Mouse (Mus musculus) left cerebral cortex, postnatal 10 days (tissue): ENCODE results near the gene Rbmx2. TPM values are rescaled to one million over a fixed set of nuclear protein-coding genes. Genes with fewer than 3 reads are reported as not detected.

Source experiments
- DNase-seq, 2 experiments: peaks; one replicate each; pipeline ENCODE4 v3.0.0; 2021 to 2022; ENCODE audit warnings: low spot score in 2 of 2, mixed read lengths in 1 of 2; ENCODE audit errors: extremely low spot score in 1 of 2
- intact Hi-C: fragments of 180-260 bp; cut with DNase I; formaldehyde crosslinking; loops from one replicate; pipeline ENCODE4 v1.15.1; 2025
- total RNA-seq, 2 experiments: library from RNA; stranded (reverse); gene quantifications; 2 replicates each; pipeline ENCODE4 v1.2.3; 2021

Gene Rbmx2
- 1 to 10 TPM; 4.9 to 7.9 TPM for total RNA-seq

GRCm38 (mm10) chrX:48694864-48695371, at the start of gene Rbmx2:
Rbmx2 (plus strand) TSS chrX:48695004.
- intact Hi-C loops, result no loop called here
- DNase-seq, result peak; percentile 85 to 93

GRCm38 (mm10) chrX:48666807-48667206, 28.0 kb upstream of the Rbmx2 start:
- no peak for DNase-seq
- intact Hi-C loops, result no loop called here

- intact Hi-C loops, result no loop called here
- DNase-seq, result no peak
Measured at GRCm38 (mm10) chrX:48669588-48669987, 25.2 kb upstream of the Rbmx2 start.

GRCm38 (mm10) chrX:48671714-48672113, 23.1 kb upstream of the Rbmx2 start:
- intact Hi-C loops, result no loop called here
- DNase-seq, result no peak

- intact Hi-C loops, result no loop called here
- peak in 1 of 2 experiments; percentile 17 for DNase-seq
Measured at GRCm38 (mm10) chrX:48674171-48674570, 20.6 kb upstream of the Rbmx2 start, which contains the start of gene Gpr119. Gpr119 (minus strand) TSS chrX:48674478.

GRCm38 (mm10) chrX:48683451-48683850, 11.4 kb upstream of the Rbmx2 start:
- DNase-seq, result peak; percentile 10 to 43
- intact Hi-C loops, result loop anchor here (10.0 kb wide), 1 partner anchor 621 kb away; no protein-coding TSS in a partner anchor

- DNase-seq, result no peak
- intact Hi-C loops, result loop anchor here (10.0 kb wide), 1 partner anchor 621 kb away; no protein-coding TSS in a partner anchor
Measured at GRCm38 (mm10) chrX:48683857-48684256, 10.9 kb upstream of the Rbmx2 start.

GRCm38 (mm10) chrX:48694460-48694859, 344 bp upstream of the Rbmx2 start:
- peak in 1 of 2 experiments; percentile 18 for DNase-seq
- intact Hi-C loops, result no loop called here

GRCm38 (mm10) chrX:48709701-48710100, 14.9 kb downstream of the Rbmx2 start:
- DNase-seq, result no peak
- intact Hi-C loops, result no loop called here

DNA sequence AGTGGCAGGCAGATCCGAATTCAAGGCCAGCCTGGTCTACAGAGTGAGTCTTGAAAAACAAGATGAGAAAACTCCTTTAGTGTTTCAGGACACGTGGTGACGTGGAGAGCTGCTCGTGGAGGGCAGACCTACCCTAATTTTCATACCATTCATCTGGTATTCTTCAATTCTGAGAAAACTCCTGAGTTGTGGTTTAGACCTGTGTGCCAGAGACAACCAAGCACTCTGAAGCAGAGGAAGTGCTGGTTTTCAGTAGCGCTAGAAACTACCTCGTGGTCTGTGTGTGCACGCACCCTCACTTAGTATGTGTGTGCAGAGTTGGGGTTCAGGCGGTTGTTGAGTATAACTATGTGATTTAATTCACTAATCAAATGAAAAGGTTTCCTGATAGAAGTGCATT, 18.0 kb downstream of the Rbmx2 start:
- intact Hi-C loops, result no loop called here
- DNase-seq, result no peak

- intact Hi-C loops, result no loop called here
Measured at GRCm38 (mm10) chrX:48754710-48755283, 60.0 kb downstream of the Rbmx2 start.

More at GRCm38 (mm10) chrX:48754710-48755283, 60.0 kb downstream of the Rbmx2 start:
- DNase-seq, result no peak

Other genes with a start within 250 kb of the Rbmx2 start
- 1 to 10 TPM in 1 of 2 experiments, under 1 TPM in 1; 0.93 to 1.0 TPM for gene Elf4, start 231.9 kb upstream of the Rbmx2 start, total RNA-seq
- 10 to 100 TPM; 24.5 to 24.7 TPM for gene Aifm1, start 181.4 kb upstream of the Rbmx2 start, total RNA-seq
- 10 to 100 TPM; 26.4 to 28.2 TPM for gene Rab33a, start 175.7 kb upstream of the Rbmx2 start, total RNA-seq
- gene Zfp280c, start 100.5 kb upstream of the Rbmx2 start, total RNA-seq, result 10 to 100 TPM; 25.6 to 30.6 TPM
- 10 to 100 TPM; 40.7 to 47.3 TPM for gene Slc25a14, start 71.6 kb upstream of the Rbmx2 start, total RNA-seq
- not detected for gene Gpr119, start 20.5 kb upstream of the Rbmx2 start, total RNA-seq
- gene Gm595, start 182.7 kb downstream of the Rbmx2 start, total RNA-seq, result not detected